Mouse (Mus musculus): ENCODE data around the gene Map3k5.

Map3k5 gene

GRCm38 (mm10) chr10:20157021-20157726, 222.9 kb downstream of the Map3k5 start:
- DNase-seq (ENCODE audit: low spot score in 2 of 2), result no peak

DNA sequence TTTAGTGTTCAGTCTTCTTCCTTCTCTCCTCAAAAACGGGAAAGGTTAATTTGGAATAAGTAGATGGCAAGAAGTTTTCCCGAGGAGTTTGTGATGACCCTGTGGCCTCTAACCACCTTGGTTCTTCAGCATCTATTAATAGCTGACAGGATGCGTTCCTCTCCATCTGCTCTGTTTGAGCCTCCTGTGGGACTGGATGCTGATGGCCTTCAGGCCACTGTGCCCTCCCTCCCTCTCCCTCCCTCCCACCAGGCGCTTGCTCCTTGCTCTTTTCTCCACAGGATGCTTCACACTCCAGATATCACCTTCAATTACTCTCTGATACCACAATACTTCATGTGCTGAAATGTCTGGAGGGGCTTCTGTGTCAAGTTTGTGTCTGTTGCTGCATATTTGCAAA, 224.5 kb downstream of the Map3k5 start:
- no peak for DNase-seq (ENCODE audit: low spot score in 2 of 2)

GRCm38 (mm10) chr10:20159308-20159707, 225.0 kb downstream of the Map3k5 start:
- DNase-seq (ENCODE audit: low spot score in 2 of 2), result no peak

DNA sequence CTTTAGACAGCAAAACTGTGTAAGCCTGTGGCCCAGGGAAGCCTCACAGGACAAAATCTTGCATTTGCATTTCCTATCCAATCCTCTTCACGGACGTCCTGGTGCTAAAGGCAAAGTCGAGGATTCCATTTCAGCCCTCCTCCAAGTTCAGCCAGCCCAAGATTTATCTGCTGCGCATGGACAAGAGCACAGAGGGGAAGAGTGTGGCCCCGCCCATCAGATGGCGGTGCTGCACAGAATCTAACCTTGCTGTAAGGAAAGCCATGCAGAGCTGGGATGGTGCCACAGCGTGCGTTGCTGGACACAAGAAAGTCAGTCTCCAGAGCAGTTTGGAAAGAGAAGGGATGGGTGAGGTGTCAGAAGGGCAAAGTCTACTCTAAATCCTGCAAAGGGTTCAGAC, 226.6 kb downstream of the Map3k5 start:
- no peak for DNase-seq (ENCODE audit: low spot score in 2 of 2)

- DNase-seq (ENCODE audit: low spot score in 2 of 2), result no peak
Observed at GRCm38 (mm10) chr10:20164810-20165209, 230.5 kb downstream of the Map3k5 start.

- DNase-seq (ENCODE audit: low spot score in 2 of 2), result no peak
Observed at GRCm38 (mm10) chr10:20166797-20167196, 232.5 kb downstream of the Map3k5 start.

- no peak for DNase-seq (ENCODE audit: low spot score in 2 of 2)
Observed at GRCm38 (mm10) chr10:20167467-20167866, 233.2 kb downstream of the Map3k5 start.

GRCm38 (mm10) chr10:20169182-20169674, 235.0 kb downstream of the Map3k5 start:
- DNase-seq (ENCODE audit: low spot score in 2 of 2), result no peak

DNA sequence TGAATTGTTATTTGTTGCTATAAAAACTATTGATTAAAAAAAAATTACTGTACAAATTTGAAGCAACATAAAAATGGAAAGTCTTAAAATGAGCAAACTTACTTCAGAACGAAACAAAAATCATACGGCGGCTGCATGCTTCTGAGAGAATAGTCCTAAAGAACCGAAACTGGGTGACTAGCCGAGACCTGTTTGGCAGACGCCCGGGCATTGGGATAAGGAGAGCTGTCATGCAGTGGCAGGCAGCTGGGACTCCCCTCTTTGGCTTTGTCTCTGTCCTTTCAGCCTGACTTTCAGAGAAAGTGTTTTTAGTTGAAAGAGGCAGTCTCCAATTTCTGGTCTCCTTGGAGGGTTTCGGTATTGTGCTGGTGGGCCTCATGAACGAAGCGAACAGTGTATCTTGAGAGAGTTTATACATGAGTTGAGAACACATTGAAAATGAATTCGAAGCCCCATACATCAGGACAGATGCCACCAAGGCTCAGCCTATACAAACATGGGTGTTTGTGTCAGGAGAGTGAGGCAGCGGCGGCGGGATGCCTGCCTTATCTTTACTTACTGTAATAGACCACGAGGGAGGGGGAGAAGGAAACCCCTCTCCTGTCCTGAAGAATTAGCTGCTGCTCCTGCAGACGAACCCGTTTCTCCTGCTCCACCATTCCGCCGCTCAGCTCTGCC, 235.8 kb downstream of the Map3k5 start:
- DNase-seq (ENCODE audit: low spot score in 2 of 2), result peak in 1 of 2 experiments; percentile 43

GRCm38 (mm10) chr10:20170605-20171088, 236.4 kb downstream of the Map3k5 start:
- DNase-seq (ENCODE audit: low spot score in 2 of 2), result peak in 1 of 2 experiments; percentile 59

- no peak for DNase-seq (ENCODE audit: low spot score in 2 of 2)
Observed at GRCm38 (mm10) chr10:20171209-20171608, 236.9 kb downstream of the Map3k5 start.

DNA sequence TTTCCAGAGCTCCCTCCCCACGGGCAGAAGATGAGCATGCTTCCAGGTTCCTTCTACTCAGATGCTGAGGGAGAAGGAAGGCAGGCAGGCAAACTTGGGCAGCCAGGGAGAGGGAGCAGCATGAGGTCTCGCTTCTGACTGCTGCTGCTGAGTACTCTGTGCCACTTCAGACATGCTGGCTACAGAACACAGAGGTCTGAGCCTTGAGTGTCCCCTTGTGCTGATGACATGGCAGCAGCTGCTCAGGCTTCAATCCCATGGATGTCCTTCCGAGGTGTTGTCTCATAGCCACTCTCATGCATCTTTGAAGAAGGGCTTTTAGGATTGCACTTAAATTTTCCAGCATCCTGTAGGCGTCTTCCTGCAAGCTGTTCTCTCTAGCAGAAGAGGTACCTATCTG, 237.5 kb downstream of the Map3k5 start:
- DNase-seq (ENCODE audit: low spot score in 2 of 2), result no peak

DNA sequence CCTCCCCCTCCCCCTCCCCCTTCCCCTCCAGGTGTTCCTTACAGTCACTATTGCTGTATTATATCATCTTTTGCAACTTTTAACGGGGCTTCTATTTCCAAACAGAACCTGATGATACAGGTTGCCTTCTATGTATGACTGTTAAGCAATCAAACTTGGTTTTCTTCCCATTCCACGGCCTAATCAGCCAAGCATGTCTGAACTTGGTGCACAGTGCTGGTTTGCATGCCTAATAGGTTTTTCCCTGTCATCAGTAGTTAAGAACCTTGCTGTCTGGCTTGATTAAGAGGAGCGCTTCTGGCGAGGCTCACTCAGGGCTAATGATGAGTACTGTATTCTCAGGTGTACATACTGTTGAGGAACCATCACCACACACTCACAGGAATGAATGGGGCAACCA, 239.5 kb downstream of the Map3k5 start:
- no peak for DNase-seq (ENCODE audit: low spot score in 2 of 2)

GRCm38 (mm10) chr10:20176054-20176453, 241.8 kb downstream of the Map3k5 start:
- no peak for DNase-seq (ENCODE audit: low spot score in 2 of 2)

GRCm38 (mm10) chr10:20178807-20179605, 244.7 kb downstream of the Map3k5 start:
- no peak for DNase-seq (ENCODE audit: low spot score in 2 of 2)

- DNase-seq (ENCODE audit: low spot score in 2 of 2), result no peak
Observed at GRCm38 (mm10) chr10:20181198-20181597, 246.9 kb downstream of the Map3k5 start.

- no peak for DNase-seq (ENCODE audit: low spot score in 2 of 2)
Observed at GRCm38 (mm10) chr10:20181680-20182399, 247.6 kb downstream of the Map3k5 start.

DNA sequence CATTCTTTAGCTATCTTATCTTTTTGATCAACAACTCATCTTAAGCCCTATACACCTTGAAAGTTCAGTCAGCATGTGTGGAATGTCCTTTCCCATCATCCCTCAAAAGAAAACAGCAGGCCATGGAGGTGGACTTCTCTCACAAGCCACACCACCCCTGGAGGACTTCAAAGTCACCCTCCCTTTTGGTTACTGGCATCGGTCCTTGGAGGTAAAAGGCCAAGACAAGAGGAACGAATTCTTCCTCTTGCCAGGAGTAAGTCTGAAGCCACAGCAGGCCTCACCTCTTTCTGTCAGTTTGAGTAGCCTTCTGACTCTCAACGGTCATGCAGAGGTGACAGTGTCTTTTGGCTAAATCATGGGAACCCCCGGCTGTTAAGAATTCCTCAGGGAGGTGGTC, 250.1 kb downstream of the Map3k5 start:
- DNase-seq (ENCODE audit: low spot score in 2 of 2), result no peak

GRCm38 (mm10) chr10:20185264-20185663, 251.0 kb downstream of the Map3k5 start:
- no peak for DNase-seq (ENCODE audit: low spot score in 2 of 2)

- DNase-seq (ENCODE audit: low spot score in 2 of 2), result no peak
Observed at GRCm38 (mm10) chr10:20185806-20186205, 251.5 kb downstream of the Map3k5 start.

DNA sequence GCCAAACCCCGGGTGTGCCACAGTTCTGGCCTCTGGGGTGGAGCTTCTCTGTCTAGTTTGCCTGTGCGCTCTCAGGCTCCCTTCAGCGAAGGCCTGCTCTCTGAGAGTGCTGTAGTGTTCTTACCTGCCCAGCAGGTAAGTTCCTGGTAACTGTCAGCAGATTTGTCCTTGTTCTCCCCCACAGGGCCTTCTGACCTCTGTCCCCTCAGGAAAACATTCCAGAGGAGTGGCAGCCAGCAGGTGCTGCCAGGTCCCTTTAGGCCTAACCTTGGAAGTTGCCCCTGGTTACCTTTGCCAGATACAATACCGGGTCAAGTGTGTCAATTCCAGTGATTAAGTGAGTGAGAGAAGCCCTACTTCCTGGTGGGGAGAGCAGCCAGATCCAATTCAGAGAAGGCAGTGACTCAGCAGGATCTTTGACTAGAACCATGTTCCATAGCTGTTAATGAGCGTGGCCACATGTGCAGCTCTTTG, 252.6 kb downstream of the Map3k5 start:
- no peak for DNase-seq (ENCODE audit: low spot score in 2 of 2)
